Mouse (Mus musculus) cerebellum, adult 2 months (tissue): ENCODE results near the gene Cdk5rap1. TPM values are rescaled to one million over a fixed set of nuclear protein-coding genes. Genes with fewer than 3 reads are reported as not detected.
"Not testable (repeated sequence)": the region's sequence is repeated elsewhere in the genome, so short reads cannot be mapped to it uniquely, and the experiment has no call there.

Experiments
- DNase-seq, 2 experiments: peaks; one replicate each; pipeline ENCODE4 v3.0.0; 2021
- H3K27ac ChIP-seq: fragments of 200-500 bp; 2 replicates; pipeline ENCODE4 v1.5.1; 2012; ENCODE audit warnings: low read length, control low read depth, inconsistent platforms; ENCODE audit not compliant: insufficient read depth
- H3K27me3 ChIP-seq: fragments of 200-500 bp; 2 replicates; pipeline ENCODE4 v1.6.1; 2012; ENCODE audit warnings: inconsistent platforms, mild to moderate bottlenecking, low read length, moderate library complexity; ENCODE audit not compliant: control insufficient read depth, insufficient read depth
- H3K4me1 ChIP-seq: fragments of 200-500 bp; 2 replicates; pipeline ENCODE4 v1.6.1; 2011; ENCODE audit warnings: low read length; ENCODE audit not compliant: control insufficient read depth, insufficient read depth
- H3K4me3 ChIP-seq: fragments of 200-500 bp; replicated peaks from 2 replicates; pipeline ENCODE3; 2011; ENCODE audit warnings: mild to moderate bottlenecking, low read depth, low read length, control low read depth; ENCODE audit not compliant: insufficient read depth
- CTCF ChIP-seq: fragments of 200-500 bp; IDR thresholded peaks from 2 replicates; pipeline ENCODE4 v1.5.1; 2011; ENCODE audit warnings: low read depth, mild to moderate bottlenecking, control low read depth, low read length, moderate library complexity, borderline replicate concordance; ENCODE audit not compliant: insufficient read depth
- POLR2A ChIP-seq: fragments of 200-500 bp; IDR thresholded peaks from 2 replicates; pipeline ENCODE4 v1.6.1; 2011; ENCODE audit warnings: low read length, control low read depth, borderline replicate concordance; ENCODE audit not compliant: insufficient read depth
- WGBS: fragments of 180-500 bp; shearing (Covaris S2); methylation state at CpG from one replicate; pipeline ENCODE4 v1.1.7; 2018; 5-methylcytosine and 5-hydroxymethylcytosine counted together
- polyA plus RNA-seq: library from polyadenylated mRNA; depleted of rRNA; stranded (reverse); fragments of >200 nt; gene quantifications from 2 replicates; pipeline ENCODE4 v1.2.3, GENCODE M21; 2012; rRNA removed

Cdk5rap1 gene
- polyA plus RNA-seq, 1 experiment: 19.2 TPM

DNA sequence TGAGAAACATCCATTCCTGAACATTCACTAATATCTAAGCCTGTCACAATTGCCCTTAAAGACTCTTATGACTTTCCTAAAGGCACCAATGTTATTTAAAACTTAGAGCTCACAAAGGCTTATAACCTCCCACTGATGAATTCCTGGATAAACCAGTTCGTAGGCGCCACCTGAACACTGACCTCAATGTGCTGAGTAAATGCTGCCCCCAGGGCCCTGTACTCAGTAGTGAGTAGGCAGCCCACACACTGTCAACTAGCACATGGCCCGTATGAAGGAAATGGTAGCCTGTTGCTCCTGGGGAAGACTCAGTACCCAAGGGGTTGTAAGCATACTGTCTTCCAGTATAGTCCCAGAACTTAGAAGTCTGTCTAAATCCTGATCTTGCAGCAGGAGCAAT is 71.0 kb downstream of the Cdk5rap1 start:
- H3K4me1 ChIP-seq: no peaks in the 10 kb centered on the region
- DNase-seq: no peak
- no peaks in the 10 kb centered on the region for H3K27me3 ChIP-seq
- 89% methylated on average over 3 of the region's 3 CpGs for WGBS
- no peak overlapping the region for H3K27ac ChIP-seq
- no peak overlapping the region for H3K4me3 ChIP-seq
- TF ChIP-seq POLR2A: no peak
- TF ChIP-seq CTCF: no peak

DNA sequence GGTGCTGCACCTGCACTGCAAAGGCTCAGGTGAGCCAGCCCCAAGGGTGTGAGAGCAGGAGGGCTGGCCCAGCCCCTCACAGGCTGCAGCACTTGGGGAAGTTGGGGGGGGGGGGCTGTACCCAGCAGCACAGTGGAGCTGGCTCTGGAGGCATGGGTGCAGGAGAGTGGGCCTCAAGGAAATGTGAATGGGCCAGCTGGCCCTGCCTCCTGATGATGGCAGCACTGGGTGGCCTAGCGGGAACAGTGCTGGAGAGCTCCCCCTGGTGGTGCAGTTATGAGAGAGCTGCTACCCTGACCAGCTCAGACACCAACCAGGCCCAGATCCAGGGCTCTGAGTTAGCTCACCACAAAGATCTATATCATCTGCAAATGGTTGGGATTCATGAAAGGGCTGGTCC is 72.3 kb downstream of the Cdk5rap1 start:
- Histone ChIP-seq H3K27me3 (no peaks in the 10 kb centered on the region), H3K27ac (no peak overlapping the region), H3K4me1 (no peaks in the 10 kb centered on the region), H3K4me3 (no peak overlapping the region)
- peak; percentile 21 to 33 for DNase-seq
- 25% methylated on average over 1 of the region's 1 CpGs for WGBS
- no peak for TF ChIP-seq POLR2A
- TF ChIP-seq CTCF: peak; percentile 60; the same call in 1 of the 2 replicates

DNA sequence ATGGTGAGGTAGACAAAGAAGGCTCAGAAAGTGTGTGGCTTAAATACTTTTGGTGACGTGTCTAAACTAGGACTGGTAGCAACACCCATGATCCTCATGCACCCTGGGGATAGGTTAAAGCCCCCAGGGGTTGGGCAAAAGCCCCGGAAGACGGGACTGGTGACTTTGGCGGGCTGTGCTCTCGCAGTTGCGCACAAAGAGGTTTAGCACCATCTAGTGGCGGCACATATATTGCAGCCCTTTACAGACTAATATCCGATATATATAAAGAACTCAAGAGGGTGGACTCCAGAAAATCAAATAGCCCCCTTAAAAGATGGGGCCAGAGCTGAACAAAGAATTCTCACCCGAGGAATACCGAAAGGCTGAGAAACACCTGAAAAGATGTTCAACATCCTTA is 78.1 kb downstream of the Cdk5rap1 start:
- H3K27ac ChIP-seq, H3K4me1 ChIP-seq, H3K4me3 ChIP-seq, H3K27me3 ChIP-seq: not testable (repeated sequence)
- WGBS: 3% methylated on average over 10 of the region's 10 CpGs
- peak; percentile 4 to 45 for DNase-seq
- TF ChIP-seq CTCF: peak; percentile 54

DNA sequence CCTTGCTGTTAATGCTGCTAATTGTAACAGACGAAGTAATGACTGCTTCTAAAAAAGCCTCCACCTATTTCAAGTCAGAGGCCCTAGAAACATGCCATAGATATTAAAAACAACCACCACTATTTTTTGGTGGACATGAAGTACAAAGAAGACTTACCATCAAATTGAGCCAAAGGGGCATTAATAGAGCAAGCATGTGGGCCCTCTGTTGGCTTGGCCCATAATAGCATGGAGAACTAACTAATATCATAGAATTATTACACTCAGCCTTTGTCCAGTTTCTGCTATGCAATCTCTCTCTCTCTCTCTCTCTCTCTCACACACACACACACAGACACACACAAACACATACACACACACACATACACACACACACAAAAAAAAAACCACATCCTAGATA is 80.0 kb downstream of the Cdk5rap1 start:
- 95% methylated on average over 1 of the region's 1 CpGs for WGBS
- no peak overlapping the region for H3K4me3 ChIP-seq

DNA sequence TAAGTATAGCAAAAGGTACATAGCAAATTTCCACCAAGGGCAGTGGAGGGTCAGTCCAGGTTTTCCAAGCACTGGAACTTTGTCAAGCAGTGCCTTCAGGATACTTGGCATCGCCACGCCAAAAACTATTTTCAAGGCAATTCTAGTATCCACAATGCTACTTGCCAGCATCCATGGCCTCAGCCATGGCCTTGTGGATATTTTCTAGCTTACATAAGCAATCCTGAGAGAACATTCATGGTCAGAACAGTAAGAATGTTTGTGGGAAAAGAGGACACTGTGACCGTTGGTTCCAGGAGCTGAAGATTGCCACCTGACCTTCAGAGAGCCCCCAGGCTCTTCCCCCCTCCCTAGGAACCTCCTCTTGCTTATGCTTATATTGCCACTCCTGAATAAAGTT is 80.9 kb downstream of the Cdk5rap1 start:
- DNase-seq, H3K4me1 ChIP-seq, H3K27me3 ChIP-seq, H3K4me3 ChIP-seq, H3K27ac ChIP-seq: not testable (repeated sequence)
- 72% methylated on average over 3 of the region's 3 CpGs for WGBS

More for the DNA sequence above, 80.0 kb downstream of the Cdk5rap1 start:
- Histone ChIP-seq H3K27me3 (no peaks in the 10 kb centered on the region), H3K27ac (no peak overlapping the region), H3K4me1 (no peaks in the 10 kb centered on the region)
- no peak for TF ChIP-seq POLR2A
- no peak for TF ChIP-seq CTCF
- no peak for DNase-seq

Other genes starting within 250 kb of the Cdk5rap1 start
- not detected in 2 replicates for gene Bpifa3, start 242.7 kb downstream of the Cdk5rap1 start, polyA plus RNA-seq
- gene Bpifa1, start 230.1 kb downstream of the Cdk5rap1 start, polyA plus RNA-seq: not detected in 2 replicates
- 0.88 and 0.90 TPM in 2 replicates for gene Bpifa5, start 210.4 kb downstream of the Cdk5rap1 start, polyA plus RNA-seq
- not detected in 2 replicates for gene Bpifb1, start 182.2 kb downstream of the Cdk5rap1 start, polyA plus RNA-seq
- 0.08 and 0.21 TPM in 2 replicates for gene Bpifb5, start 149.3 kb downstream of the Cdk5rap1 start, polyA plus RNA-seq
- gene Bpifb9a, start 115.2 kb downstream of the Cdk5rap1 start, polyA plus RNA-seq: not detected in 2 replicates
- not detected in 2 replicates for gene Bpifb9b, start 65.8 kb downstream of the Cdk5rap1 start, polyA plus RNA-seq
- gene Snta1, start 35.1 kb upstream of the Cdk5rap1 start, polyA plus RNA-seq: 33.7 and 35.7 TPM in 2 replicates
- 29.5 and 31.5 TPM in 2 replicates for gene Cbfa2t2, start 63.5 kb upstream of the Cdk5rap1 start, polyA plus RNA-seq
- 1.1 and 1.4 TPM in 2 replicates for gene 1700003F12Rik, start 174.1 kb upstream of the Cdk5rap1 start, polyA plus RNA-seq
- 0.07 and 0.10 TPM in 2 replicates for gene Actl10, start 178.8 kb upstream of the Cdk5rap1 start, polyA plus RNA-seq
- 64.1 and 77.2 TPM in 2 replicates for gene Necab3, start 185.9 kb upstream of the Cdk5rap1 start, polyA plus RNA-seq
- gene E2f1, start 196.9 kb upstream of the Cdk5rap1 start, polyA plus RNA-seq: 4.1 and 5.0 TPM in 2 replicates
- gene Pxmp4, start 230.7 kb upstream of the Cdk5rap1 start, polyA plus RNA-seq: 14.8 and 14.9 TPM in 2 replicates
- 11.5 and 13.3 TPM in 2 replicates for gene Zfp341, start 240.3 kb upstream of the Cdk5rap1 start, polyA plus RNA-seq
- gene 4930519P11Rik, start 240.4 kb upstream of the Cdk5rap1 start, polyA plus RNA-seq: not detected in 2 replicates